Mouse (Mus musculus) frontal cortex, adult 2 months (tissue): ENCODE measurements at regions not wholly inside any gene's neighbourhood (a gene's known extent, or its start where the extent isn't known, plus 50 kb on each side); places are given as distances from the start of the nearest gene placed in this dataset.

Experiments used
- DNase-seq, 2 experiments: peaks; one replicate each; pipeline ENCODE4 v3.0.0; 2022; ENCODE audit warnings: low spot score in 1 of 2; ENCODE audit errors: extremely low spot score in 1 of 2

- DNase-seq, result peak in 1 of 2 experiments; percentile 5
These were observed 395.0 kb upstream of the Spock3 start for GRCm38 (mm10) chr8:62555842-62556241.

- no peak for DNase-seq
These were observed 375.0 kb upstream of the Spock3 start for GRCm38 (mm10) chr8:62575817-62576231.

- DNase-seq, result no peak
These were observed 351.5 kb upstream of the Spock3 start for GRCm38 (mm10) chr8:62599281-62599680.

- peak in 1 of 2 experiments; percentile 20 for DNase-seq
These were observed 344.7 kb upstream of the Spock3 start for GRCm38 (mm10) chr8:62606126-62606525.

- no peak for DNase-seq
These were observed 330.8 kb upstream of the Spock3 start for GRCm38 (mm10) chr8:62619992-62620391.

- DNase-seq, result peak in 1 of 2 experiments; percentile 10
These were observed 329.6 kb upstream of the Spock3 start for GRCm38 (mm10) chr8:62621176-62621575.
